Mouse (Mus musculus) midbrain, embryonic 11.5 days (tissue): ENCODE measurements around the gene Pilra. TPM values are rescaled to one million over a fixed set of nuclear protein-coding genes. Genes with fewer than 3 reads are reported as not detected.
A peak's percentile ranks its signal among the peaks of the same experiment; 100 is the strongest.

Experiments used
- ATAC-seq: fragments of 200-750 bp; cut with Nextera tagmentation; 2 replicates; pipeline ENCODE4 v1.8.0; 2017; ENCODE audit warnings: moderate TSS enrichment, moderate library complexity; ENCODE audit not compliant: low FRiP score
- DNase-seq: peaks from one replicate; pipeline ENCODE4 v3.0.0; 2015; ENCODE audit warnings: low spot score; ENCODE audit errors: missing footprints
- H3K27ac ChIP-seq: fragments of 300-500 bp; sonication (generic); 2 replicates; pipeline ENCODE4 v1.5.1; 2014; ENCODE audit warnings: low read depth, low read length
- H3K27me3 ChIP-seq: fragments of 300-500 bp; sonication (generic); 2 replicates; pipeline ENCODE4 v1.6.1; 2014; ENCODE audit warnings: mild to moderate bottlenecking, low read length, moderate library complexity, mixed read lengths; ENCODE audit not compliant: control insufficient read depth, insufficient read depth
- H3K36me3 ChIP-seq: fragments of 300-500 bp; sonication (generic); 2 replicates; pipeline ENCODE4 v1.6.1; 2014; ENCODE audit warnings: mild to moderate bottlenecking, low read length, moderate library complexity, mixed read lengths; ENCODE audit not compliant: control insufficient read depth, insufficient read depth
- H3K4me1 ChIP-seq: fragments of 300-500 bp; sonication (generic); 2 replicates; pipeline ENCODE4 v1.6.1; 2014; ENCODE audit warnings: low read length; ENCODE audit not compliant: control insufficient read depth, insufficient read depth
- H3K4me2 ChIP-seq: fragments of 300-500 bp; sonication (generic); 2 replicates; pipeline ENCODE4 v1.6.1; 2014; ENCODE audit warnings: mild to moderate bottlenecking, moderate library complexity
- H3K4me3 ChIP-seq: fragments of 300-500 bp; sonication (generic); 2 replicates; pipeline ENCODE4 v1.5.1; 2014; ENCODE audit warnings: low read depth, low read length
- H3K9ac ChIP-seq: fragments of 300-500 bp; sonication (generic); 2 replicates; pipeline ENCODE4 v1.6.1; 2014; ENCODE audit warnings: low read length
- H3K9me3 ChIP-seq: fragments of 300-500 bp; sonication (generic); 2 replicates; pipeline ENCODE4 v1.6.1; 2016; ENCODE audit warnings: low read length; ENCODE audit not compliant: control insufficient read depth
- WGBS: fragments of 180-500 bp; shearing (Covaris S2); extraction: QIAGEN DNeasy Blood & Tissue Kit; methylation state at CpG from one replicate; pipeline ENCODE4 v1.1.7; 2014; 5-methylcytosine and 5-hydroxymethylcytosine counted together
- polyA plus RNA-seq: library from polyadenylated mRNA; unstranded; fragments of >200 nt; fragmentation: Nextera tagmentation; extraction: Ambion mirVana; gene quantifications from 2 replicates; pipeline ENCODE4 v1.2.1, GENCODE M21; 2014

Gene Pilra
- polyA plus RNA-seq, 1 experiment from 2014 or later: 0.18 TPM

- no peaks in the 10 kb centered on the region for H3K9me3 ChIP-seq
- no peak overlapping the region for H3K27ac ChIP-seq
- no peak overlapping the region for H3K9ac ChIP-seq
- ATAC-seq: no peak
- DNase-seq: no peak
- no peaks in the 10 kb centered on the region for H3K27me3 ChIP-seq
- 84% methylated on average over 7 of the region's 7 CpGs for WGBS
- no peak overlapping the region for H3K4me2 ChIP-seq
- no peaks in the 10 kb centered on the region for H3K36me3 ChIP-seq
- H3K4me1 ChIP-seq: no peaks in the 10 kb centered on the region
- no peak overlapping the region for H3K4me3 ChIP-seq
Observed at GRCm38 (mm10) chr5:137830238-137830637, 5.8 kb downstream of the Pilra start.

- ATAC-seq (no peak), DNase-seq (no peak)
- no peak overlapping the region for H3K27ac ChIP-seq
- no peaks in the 10 kb centered on the region for H3K27me3 ChIP-seq
- no peak overlapping the region for H3K4me2 ChIP-seq
- H3K36me3 ChIP-seq: no peaks in the 10 kb centered on the region
- WGBS: 89% methylated on average over 6 of the region's 6 CpGs
- no peak overlapping the region for H3K9ac ChIP-seq
- H3K4me3 ChIP-seq: no peak overlapping the region
- H3K9me3 ChIP-seq: no peaks in the 10 kb centered on the region
- no peaks in the 10 kb centered on the region for H3K4me1 ChIP-seq
Observed at GRCm38 (mm10) chr5:137828694-137829093, 7.4 kb downstream of the Pilra start.

- no peak for ATAC-seq
- H3K4me2 ChIP-seq: no peak overlapping the region
Observed at GRCm38 (mm10) chr5:137826421-137826820, 9.7 kb downstream of the Pilra start.

GRCm38 (mm10) chr5:137825971-137826370 is 10.1 kb downstream of the Pilra start:
- H3K4me3 ChIP-seq: no peak overlapping the region
- no peak overlapping the region for H3K4me2 ChIP-seq
- WGBS: 90% methylated on average over 2 of the region's 2 CpGs
- H3K27ac ChIP-seq: no peak overlapping the region
- no peaks in the 10 kb centered on the region for H3K9me3 ChIP-seq
- no peaks in the 10 kb centered on the region for H3K36me3 ChIP-seq
- H3K9ac ChIP-seq: no peak overlapping the region
- DNase-seq (no peak), ATAC-seq (no peak)
- no peaks in the 10 kb centered on the region for H3K4me1 ChIP-seq
- no peaks in the 10 kb centered on the region for H3K27me3 ChIP-seq

More at GRCm38 (mm10) chr5:137826421-137826820, 9.7 kb downstream of the Pilra start:
- Histone ChIP-seq H3K36me3 (no peaks in the 10 kb centered on the region), H3K9me3 (no peaks in the 10 kb centered on the region), H3K4me3 (no peak overlapping the region), H3K4me1 (no peaks in the 10 kb centered on the region), H3K27ac (no peak overlapping the region), H3K9ac (no peak overlapping the region), H3K27me3 (no peaks in the 10 kb centered on the region)
- 65% methylated on average over 7 of the region's 7 CpGs for WGBS
- DNase-seq: peak; percentile 37

- 90% methylated on average over 3 of the region's 3 CpGs for WGBS
- no peak for ATAC-seq
Observed at GRCm38 (mm10) chr5:137825030-137825429, 11.1 kb downstream of the Pilra start.

GRCm38 (mm10) chr5:137823455-137824045 is 12.5 kb downstream of the Pilra start:
- no peak overlapping the region for H3K9ac ChIP-seq
- 89% methylated on average over 6 of the region's 6 CpGs for WGBS

More at GRCm38 (mm10) chr5:137825030-137825429, 11.1 kb downstream of the Pilra start:
- Histone ChIP-seq H3K36me3 (no peaks in the 10 kb centered on the region), H3K4me2 (no peak overlapping the region), H3K27me3 (no peaks in the 10 kb centered on the region), H3K4me3 (no peak overlapping the region), H3K4me1 (no peaks in the 10 kb centered on the region), H3K27ac (no peak overlapping the region), H3K9ac (no peak overlapping the region), H3K9me3 (no peaks in the 10 kb centered on the region)
- no peak for DNase-seq

GRCm38 (mm10) chr5:137822602-137823001 is 13.5 kb downstream of the Pilra start:
- Histone ChIP-seq H3K9me3 (no peaks in the 10 kb centered on the region), H3K4me1 (no peaks in the 10 kb centered on the region), H3K4me3 (no peak overlapping the region), H3K27me3 (no peaks in the 10 kb centered on the region), H3K4me2 (no peak overlapping the region), H3K36me3 (no peaks in the 10 kb centered on the region), H3K27ac (no peak overlapping the region), H3K9ac (no peak overlapping the region)
- WGBS: 94% methylated on average over 1 of the region's 1 CpGs
- no peak for DNase-seq
- ATAC-seq: no peak

More at GRCm38 (mm10) chr5:137823455-137824045, 12.5 kb downstream of the Pilra start:
- no peak overlapping the region for H3K27ac ChIP-seq
- no peaks in the 10 kb centered on the region for H3K36me3 ChIP-seq
- no peak overlapping the region for H3K4me3 ChIP-seq
- ATAC-seq (no peak), DNase-seq (no peak)
- H3K27me3 ChIP-seq: no peaks in the 10 kb centered on the region
- H3K4me2 ChIP-seq: no peak overlapping the region
- H3K4me1 ChIP-seq: no peaks in the 10 kb centered on the region
- H3K9me3 ChIP-seq: no peaks in the 10 kb centered on the region

GRCm38 (mm10) chr5:137822126-137822525 is 14.0 kb downstream of the Pilra start:
- Histone ChIP-seq H3K27ac (no peak overlapping the region), H3K4me2 (no peak overlapping the region), H3K9ac (no peak overlapping the region), H3K36me3 (no peaks in the 10 kb centered on the region), H3K9me3 (no peaks in the 10 kb centered on the region), H3K27me3 (no peaks in the 10 kb centered on the region), H3K4me3 (no peak overlapping the region), H3K4me1 (no peaks in the 10 kb centered on the region)
- ATAC-seq: no peak
- 71% methylated on average over 4 of the region's 4 CpGs for WGBS
- no peak for DNase-seq

- H3K9ac ChIP-seq: no peak overlapping the region
- no peaks in the 10 kb centered on the region for H3K27me3 ChIP-seq
- H3K9me3 ChIP-seq: no peaks in the 10 kb centered on the region
- no peaks in the 10 kb centered on the region for H3K4me1 ChIP-seq
- H3K27ac ChIP-seq: no peak overlapping the region
- ATAC-seq (no peak), DNase-seq (no peak)
- 76% methylated on average over 4 of the region's 4 CpGs for WGBS
- H3K36me3 ChIP-seq: no peaks in the 10 kb centered on the region
- H3K4me3 ChIP-seq: no peak overlapping the region
- no peak overlapping the region for H3K4me2 ChIP-seq
Observed at GRCm38 (mm10) chr5:137817466-137818222, 18.4 kb downstream of the Pilra start.
